Mouse (Mus musculus) retina, adult 2 months (tissue): Measurements from ENCODE around the gene Commd9.

Experiments
- DNase-seq: peaks from one replicate; pipeline ENCODE4 v3.0.0-alpha.2; 2012; ENCODE audit warnings: low read depth, low spot score

Gene Commd9

GRCm38 (mm10) chr2:101885768-101886438 is at the start of gene Commd9:
Gene Commd9, plus strand, starts transcription at chr2:101886247.
- DNase-seq = peak; percentile 77

GRCm38 (mm10) chr2:101842756-101843155 is 43.3 kb upstream of the Commd9 start:
- no peak for DNase-seq

DNA sequence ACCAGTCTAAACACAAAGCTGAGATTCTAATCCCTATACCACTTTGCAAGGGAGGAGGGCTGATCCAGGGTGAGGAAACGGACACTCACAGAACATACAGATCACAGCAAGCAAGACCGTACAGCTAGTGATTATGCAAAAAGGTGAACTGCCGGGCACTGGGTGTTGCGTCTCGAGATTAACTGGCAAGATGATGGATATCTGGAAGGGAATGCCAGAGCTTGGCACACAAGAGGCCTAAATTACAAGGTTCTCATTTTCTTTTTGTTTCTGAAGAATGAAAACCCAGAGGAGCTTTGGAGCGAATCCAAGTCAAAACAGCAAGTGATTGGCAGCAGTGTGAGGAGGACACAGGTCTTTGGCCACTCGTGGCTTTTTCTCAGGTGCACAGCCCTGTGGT is 31.3 kb upstream of the Commd9 start:
- DNase-seq = no peak

DNA sequence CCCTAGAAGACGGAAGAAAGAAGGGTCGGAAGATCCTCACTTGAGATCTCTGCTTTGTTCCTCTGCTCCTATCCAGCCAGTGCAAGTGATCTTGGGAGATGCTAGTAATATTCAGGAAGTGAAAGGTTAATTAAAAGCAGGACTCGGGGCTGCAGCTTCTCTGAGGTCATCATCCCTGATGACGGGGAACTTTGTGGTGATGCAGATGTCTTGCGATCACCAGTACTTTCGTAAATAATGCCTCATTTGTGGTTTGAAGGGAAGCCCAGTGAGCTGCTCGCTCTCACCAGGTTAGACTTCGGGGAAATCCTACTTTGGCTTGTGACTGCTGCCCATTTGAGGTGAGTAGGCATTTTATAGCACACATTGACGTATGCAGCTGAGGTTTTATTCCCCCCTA is 29.9 kb upstream of the Commd9 start:
- no peak for DNase-seq

DNA sequence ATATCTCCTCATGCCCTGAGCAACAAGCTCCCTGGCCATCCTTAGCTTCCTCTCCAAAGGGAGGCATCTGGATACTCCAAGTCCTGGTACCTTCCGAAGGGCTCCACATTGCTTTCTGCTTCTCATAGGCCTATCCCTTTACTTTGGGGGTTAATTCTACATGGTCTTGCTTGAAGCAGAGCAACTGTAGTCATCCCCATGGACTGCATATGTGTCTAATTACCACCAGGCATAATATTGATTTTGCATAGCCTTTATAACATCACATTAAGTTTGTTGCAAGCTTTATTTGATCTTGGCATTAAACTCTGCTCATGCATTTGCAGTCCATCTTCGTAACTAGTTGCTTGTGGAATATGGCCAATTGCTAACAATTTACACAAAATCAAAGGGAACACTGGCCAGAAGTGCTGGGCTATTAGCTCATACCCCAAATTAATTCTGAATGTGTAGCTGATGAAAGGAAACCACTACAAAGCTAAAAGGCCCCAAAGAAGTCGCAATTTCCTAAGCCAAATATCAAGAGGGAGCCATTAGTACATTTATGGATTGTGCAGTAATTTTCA is 25.0 kb upstream of the Commd9 start:
- no peak for DNase-seq

DNA sequence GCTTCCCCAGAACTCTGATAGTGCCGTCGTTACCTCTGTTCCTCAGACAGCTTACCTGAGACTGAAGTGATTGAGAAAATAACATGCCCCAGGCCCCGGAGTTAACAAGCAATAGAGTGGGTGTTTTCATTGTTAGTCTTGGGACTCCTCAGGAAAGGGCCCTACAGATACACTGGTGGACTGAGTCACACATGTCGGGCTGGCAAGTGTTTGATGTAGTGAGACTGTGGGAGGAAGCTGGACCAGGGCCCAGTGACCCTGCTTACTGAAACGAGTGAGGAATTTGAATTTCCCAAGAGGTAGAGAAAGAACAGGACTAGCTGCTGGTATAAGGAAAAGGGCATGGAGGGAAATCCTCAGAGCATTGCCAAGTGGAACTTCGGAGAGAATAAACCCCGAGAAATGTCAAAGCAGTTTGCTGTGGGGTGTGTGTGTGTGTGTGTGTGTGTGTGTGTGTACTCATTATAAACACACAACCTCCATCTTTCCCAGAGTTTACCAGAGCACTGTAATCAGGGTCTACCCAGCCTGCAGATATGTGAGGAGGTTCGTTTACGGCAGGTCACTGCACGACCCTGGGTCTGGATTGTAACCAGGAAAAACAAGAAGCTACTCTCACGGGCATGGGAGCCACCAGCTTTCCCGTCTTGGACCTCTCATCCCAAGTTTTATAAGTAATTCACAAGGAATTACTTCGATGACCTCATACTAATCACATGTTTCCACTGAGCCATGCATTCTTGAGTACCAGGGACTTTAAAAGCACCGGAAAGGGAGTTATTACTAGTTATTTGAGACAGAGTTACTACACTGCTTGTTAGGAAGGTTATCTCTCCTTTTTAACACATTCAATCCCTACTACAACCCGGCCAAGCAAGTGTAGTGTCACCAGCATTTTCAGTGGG is 23.6 kb upstream of the Commd9 start:
- no peak for DNase-seq

DNA sequence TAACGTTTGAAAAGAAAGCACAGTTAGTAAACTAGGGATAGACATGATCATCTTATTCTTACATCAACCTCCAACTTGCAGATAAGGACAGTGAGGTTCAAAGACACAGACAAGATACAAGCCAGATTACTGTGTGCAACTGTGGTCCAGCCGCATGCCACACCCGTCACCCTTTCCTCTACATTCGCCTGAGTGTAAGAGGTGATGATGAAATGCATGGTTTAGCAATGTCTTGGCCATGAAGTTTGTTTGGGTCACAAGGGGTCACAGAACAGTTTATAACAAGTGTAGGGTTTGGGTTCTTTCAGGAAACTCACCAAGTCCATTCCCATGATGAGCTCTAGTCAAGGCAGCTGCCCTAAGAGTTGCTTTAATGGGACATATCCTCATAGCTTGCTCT is 17.4 kb upstream of the Commd9 start:
- no peak for DNase-seq

- peak; percentile 18 for DNase-seq
Measured at GRCm38 (mm10) chr2:101871179-101871578, 14.9 kb upstream of the Commd9 start.

GRCm38 (mm10) chr2:101881471-101882162 is 4.4 kb upstream of the Commd9 start:
- no peak for DNase-seq

DNA sequence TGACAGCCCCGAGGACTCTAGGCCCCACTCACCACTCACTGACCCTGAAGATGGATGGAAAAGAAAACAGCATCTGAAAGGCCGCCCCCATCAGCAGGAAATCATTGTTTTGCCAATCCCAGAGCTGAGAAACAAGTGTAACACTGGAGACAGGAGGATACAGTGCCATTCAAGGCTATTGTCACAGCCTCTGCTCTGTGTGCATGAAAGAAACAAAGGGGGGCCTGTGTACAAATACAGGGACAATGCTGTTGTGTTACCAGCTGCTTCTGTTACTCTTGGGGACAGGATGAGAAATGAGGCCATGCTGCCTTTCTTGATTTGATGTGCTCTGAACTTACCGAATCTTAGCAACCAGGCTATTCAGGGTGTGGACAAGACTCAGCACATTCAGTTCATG is 3.0 kb upstream of the Commd9 start, which contains the start of gene Prr5l:
Prr5l (minus strand) TSS at position 30 of the 400 bp plus-strand sequence.
- DNase-seq = no peak

- DNase-seq = no peak
Measured at GRCm38 (mm10) chr2:101884286-101884685, 1.8 kb upstream of the Commd9 start.

DNA sequence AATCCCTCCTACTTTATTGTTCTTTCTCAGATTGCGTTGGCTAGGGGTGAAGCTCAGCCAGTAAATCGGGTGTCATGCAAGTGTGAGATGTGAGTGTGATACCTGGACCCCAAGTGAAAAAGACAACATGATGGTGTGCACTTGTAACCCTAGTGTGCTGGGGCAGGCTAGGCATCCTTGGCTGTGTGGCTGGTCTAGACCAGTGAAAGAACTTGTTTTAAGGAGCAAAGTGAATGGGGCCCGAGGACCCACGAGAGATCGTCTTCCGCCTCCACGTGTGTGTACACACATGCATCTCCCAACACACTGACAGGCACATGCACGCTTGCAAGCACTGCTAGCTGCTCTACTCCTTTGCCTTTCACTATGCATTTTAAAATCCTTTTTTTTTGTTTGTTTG is 2.8 kb downstream of the Commd9 start:
- DNase-seq = no peak

- no peak for DNase-seq
Measured at GRCm38 (mm10) chr2:101891143-101891542, 5.1 kb downstream of the Commd9 start.

DNA sequence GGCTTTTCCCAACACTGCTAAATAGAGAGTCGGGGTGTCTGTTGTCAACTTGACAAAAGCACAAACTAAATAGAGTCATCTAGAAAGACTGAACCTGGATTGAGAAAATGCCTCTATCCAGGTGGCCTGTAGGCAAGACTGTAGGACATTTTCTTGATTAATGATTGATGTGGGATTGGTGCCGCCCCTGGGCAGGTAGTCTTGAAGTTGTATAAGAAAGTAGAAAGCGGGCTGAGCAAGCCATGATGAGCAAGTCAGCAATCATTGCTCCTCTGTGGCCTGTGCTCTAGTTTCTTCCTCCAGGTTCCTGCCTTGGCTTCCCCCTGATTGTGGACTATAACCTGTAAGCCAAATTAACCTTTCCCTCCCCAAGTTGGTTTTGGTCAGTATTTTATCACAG is 8.1 kb downstream of the Commd9 start:
- DNase-seq = no peak

- DNase-seq = no peak
Measured at GRCm38 (mm10) chr2:101896425-101897204, 10.6 kb downstream of the Commd9 start.

- DNase-seq = no peak
Measured at GRCm38 (mm10) chr2:101902196-101902595, 16.1 kb downstream of the Commd9 start.

GRCm38 (mm10) chr2:101905534-101906378 is 19.7 kb downstream of the Commd9 start:
- peak; percentile 79 for DNase-seq

DNA sequence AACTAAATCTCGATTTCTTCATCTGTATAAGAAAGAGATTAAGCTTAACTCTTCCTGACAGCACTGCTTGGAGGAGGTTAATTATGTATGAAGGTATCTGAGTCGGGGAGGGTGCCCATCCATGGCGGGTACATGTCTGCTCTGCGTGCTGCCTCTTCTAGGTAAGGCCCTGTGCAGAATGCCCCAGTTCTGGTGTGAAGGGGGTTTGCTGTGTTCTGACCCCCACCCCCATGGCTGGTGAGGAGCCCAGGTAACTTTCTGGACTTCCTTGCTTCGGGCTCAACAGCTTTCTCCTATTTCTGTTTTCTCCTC is 20.3 kb downstream of the Commd9 start:
- DNase-seq = no peak

- DNase-seq = no peak
Measured at GRCm38 (mm10) chr2:101907386-101908022, 21.5 kb downstream of the Commd9 start.

- no peak for DNase-seq
Measured at GRCm38 (mm10) chr2:101908773-101909172, 22.7 kb downstream of the Commd9 start.
